Mouse (Mus musculus): ENCODE data around the gene Pnpla5.

Gene Pnpla5

GRCm38 (mm10) chr15:84116466-84116865 is 6.5 kb downstream of the Pnpla5 start:
- no peak for DNase-seq

DNA sequence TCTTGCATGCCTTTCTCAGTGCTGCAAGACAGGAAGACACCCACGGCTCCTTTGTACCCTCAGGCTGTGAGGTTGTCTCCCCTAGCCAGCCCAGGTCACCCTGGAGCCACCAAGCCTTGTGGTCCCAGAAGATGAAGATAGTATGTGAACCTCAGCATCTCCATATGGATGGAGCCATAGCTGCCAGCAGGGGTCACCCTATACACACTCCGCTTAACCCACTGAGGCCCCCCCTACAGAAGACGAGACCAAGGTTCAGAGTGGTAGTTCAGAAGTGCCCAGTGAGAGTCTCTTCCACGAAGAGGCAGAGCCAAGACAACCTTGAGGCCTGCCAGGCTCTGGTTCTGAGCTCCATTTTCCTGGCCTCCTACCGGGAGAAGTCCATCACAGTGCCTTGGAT is 7.2 kb downstream of the Pnpla5 start:
- peak; percentile 59 to 63 for DNase-seq

GRCm38 (mm10) chr15:84113873-84114272 is 9.1 kb downstream of the Pnpla5 start:
- no peak for DNase-seq

GRCm38 (mm10) chr15:84108899-84109298 is 14.1 kb downstream of the Pnpla5 start:
- DNase-seq, result no peak

- peak; percentile 49 to 57 for DNase-seq
These were observed 17.0 kb downstream of the Pnpla5 start for GRCm38 (mm10) chr15:84105924-84106500.

GRCm38 (mm10) chr15:84105105-84105923 is 17.7 kb downstream of the Pnpla5 start, which contains the start of gene Sult4a1:
Gene Sult4a1, minus strand, starts transcription at chr15:84105754.
- peak; percentile 93 for DNase-seq

- peak; percentile 59 to 64 for DNase-seq
These were observed 18.3 kb downstream of the Pnpla5 start for GRCm38 (mm10) chr15:84104626-84105025.

DNA sequence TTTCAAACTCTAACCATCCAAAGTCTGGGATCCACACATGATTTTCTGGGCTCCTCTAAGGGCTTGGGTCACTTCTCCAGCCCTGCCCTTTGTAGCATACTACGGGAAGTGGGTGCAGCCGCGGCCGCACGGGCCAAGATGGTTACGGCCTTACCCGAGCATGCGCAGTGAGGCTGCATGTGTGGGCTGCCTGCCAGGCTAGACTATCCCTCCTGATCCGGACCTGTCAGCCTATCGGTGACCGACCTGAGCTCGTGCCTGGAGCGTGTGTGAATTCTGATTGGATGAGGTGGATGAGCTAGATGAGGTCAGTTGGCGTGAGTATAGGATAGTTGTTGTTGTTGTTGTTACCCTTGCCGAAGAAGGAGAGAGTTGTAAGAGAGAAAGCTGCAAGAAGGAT is 25.4 kb downstream of the Pnpla5 start:
- peak; percentile 49 to 61 for DNase-seq

- DNase-seq, result peak; percentile 94 to 95
These were observed 26.9 kb downstream of the Pnpla5 start for GRCm38 (mm10) chr15:84096051-84096450.

DNA sequence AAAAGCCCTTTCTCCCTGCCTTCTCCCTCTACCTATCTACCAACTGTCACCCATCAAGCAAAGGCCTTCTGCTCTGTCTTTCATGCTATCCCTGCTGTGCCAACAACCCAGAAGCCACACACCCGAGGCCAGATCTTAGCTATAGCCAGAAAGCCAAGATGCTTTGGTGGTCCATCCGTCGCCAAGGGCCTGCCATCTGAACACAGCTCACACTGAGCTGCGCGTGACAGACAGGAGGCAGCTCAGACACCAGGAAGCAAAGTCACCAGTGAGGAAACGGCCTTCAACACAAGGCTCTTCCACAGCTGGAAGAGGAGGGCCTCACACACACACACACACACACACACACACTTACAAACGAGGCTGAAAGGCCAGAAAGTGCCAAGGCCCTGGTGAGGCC is 28.1 kb downstream of the Pnpla5 start:
- DNase-seq, result peak; percentile 61 to 80

GRCm38 (mm10) chr15:84086775-84087174 is 36.2 kb downstream of the Pnpla5 start:
- no peak for DNase-seq

GRCm38 (mm10) chr15:84086364-84086763 is 36.6 kb downstream of the Pnpla5 start:
- DNase-seq, result no peak

- DNase-seq, result no peak
These were observed 42.9 kb downstream of the Pnpla5 start for GRCm38 (mm10) chr15:84080069-84080468.

DNA sequence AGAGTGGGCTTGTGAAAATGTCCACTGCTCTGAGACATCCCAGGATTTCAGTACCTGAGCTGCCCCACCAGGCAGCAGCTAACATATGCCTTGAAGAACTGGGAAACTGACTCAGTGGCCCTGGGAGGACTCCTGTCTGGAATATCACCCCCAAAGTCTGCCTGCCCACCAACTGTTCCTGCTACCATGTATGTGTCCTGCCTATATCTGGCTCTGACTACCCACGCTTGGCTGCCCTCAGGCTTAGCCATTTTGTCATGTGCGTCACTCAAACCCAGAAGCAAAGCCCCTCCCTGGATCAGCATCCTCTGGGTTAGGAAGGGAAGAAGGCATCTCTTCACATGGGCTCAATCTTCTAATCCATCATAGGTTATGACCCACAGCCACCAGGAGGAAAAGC is 43.5 kb downstream of the Pnpla5 start:
- DNase-seq, result no peak

GRCm38 (mm10) chr15:84078667-84079066 is 44.3 kb downstream of the Pnpla5 start:
- DNase-seq, result no peak

- DNase-seq, result no peak
These were observed 45.8 kb downstream of the Pnpla5 start for GRCm38 (mm10) chr15:84077151-84077550.

GRCm38 (mm10) chr15:84074705-84075185 is 48.2 kb downstream of the Pnpla5 start:
- DNase-seq, result peak; percentile 72 to 78

DNA sequence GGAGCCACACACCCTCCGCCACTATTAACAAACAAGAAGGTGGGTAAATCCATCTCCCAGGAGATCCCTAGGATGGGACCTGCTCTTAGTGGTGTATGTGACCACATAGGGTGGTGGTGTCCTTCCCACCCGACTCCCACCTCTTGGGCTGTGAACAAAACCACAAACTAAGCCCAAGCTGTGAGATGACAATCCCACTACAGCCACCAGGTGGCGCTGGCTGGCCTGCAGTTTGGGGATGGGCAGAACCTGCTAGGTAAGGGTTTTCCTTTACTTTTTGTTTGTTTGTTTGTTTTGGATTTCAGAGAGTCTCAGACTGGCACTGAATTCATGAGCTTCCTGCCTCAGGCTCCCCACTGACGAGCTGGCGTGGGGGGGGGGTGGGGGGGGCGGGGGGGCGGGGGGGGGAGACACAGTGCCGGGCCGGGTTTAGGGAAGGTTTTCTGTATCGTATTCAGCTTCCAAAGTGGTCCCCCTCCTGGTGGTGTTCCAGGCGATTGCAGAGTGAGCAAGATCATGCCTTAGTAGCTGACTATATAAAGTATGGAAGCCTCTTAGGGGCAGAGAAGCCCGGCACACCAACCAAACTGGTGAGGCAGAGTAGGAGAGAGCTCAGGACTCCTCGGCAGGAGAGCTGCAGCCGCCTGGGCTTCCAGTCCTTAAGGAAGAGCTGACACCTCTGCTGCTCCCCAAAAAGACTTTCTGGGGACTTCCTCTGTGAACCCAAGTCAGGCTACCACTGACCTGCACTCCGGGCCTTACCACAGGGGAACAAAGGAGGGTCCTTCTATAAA is 48.9 kb downstream of the Pnpla5 start:
- DNase-seq, result peak; percentile 91 to 92

- DNase-seq, result peak; percentile 58 to 67
These were observed 49.9 kb downstream of the Pnpla5 start for GRCm38 (mm10) chr15:84073058-84073457.

DNA sequence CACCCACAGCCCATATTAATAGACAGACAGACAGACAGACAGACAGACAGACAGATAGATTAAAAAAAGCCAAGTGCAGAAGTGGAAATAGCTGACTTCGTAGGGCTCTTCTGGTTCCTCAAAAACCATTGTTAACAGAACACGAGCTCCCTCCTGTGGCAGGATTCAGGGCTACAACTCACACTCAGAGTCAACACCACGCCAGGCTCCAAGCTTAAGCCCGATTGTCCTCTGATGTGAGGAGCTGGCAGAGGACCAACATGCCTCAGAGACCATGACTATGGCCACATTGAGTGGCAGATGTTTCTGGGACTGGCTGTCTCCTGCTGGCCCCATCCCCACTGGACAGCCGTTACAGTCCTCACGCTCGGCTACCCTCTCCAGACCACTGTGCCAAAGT is 50.7 kb downstream of the Pnpla5 start:
- DNase-seq, result peak; percentile 96 to 97

GRCm38 (mm10) chr15:84070116-84070676 is 52.8 kb downstream of the Pnpla5 start:
- DNase-seq, result no peak

- no peak for DNase-seq
These were observed 53.4 kb downstream of the Pnpla5 start for GRCm38 (mm10) chr15:84069455-84070050.

All from cerebellum, postnatal 10 days (tissue).